Mouse (Mus musculus): ENCODE data around the gene AI464131.

AI464131 gene

GRCm38 (mm10) chr4:41502986-41503412, at the start of gene AI464131:
AI464131 (minus strand) TSS chr4:41503076.
- peak; percentile 57 to 69 for DNase-seq (ENCODE audit: low spot score in 2 of 2)

GRCm38 (mm10) chr4:41552529-41552928, 49.7 kb upstream of the AI464131 start:
- DNase-seq (ENCODE audit: low spot score in 2 of 2): peak; percentile 37 to 62

GRCm38 (mm10) chr4:41547086-41547485, 44.2 kb upstream of the AI464131 start:
- no peak for DNase-seq (ENCODE audit: low spot score in 2 of 2)

- no peak for DNase-seq (ENCODE audit: low spot score in 2 of 2)
Observed at GRCm38 (mm10) chr4:41545985-41546384, 43.1 kb upstream of the AI464131 start.

GRCm38 (mm10) chr4:41542136-41542535, 39.3 kb upstream of the AI464131 start:
- no peak for DNase-seq (ENCODE audit: low spot score in 2 of 2)

- no peak for DNase-seq (ENCODE audit: low spot score in 2 of 2)
Observed at GRCm38 (mm10) chr4:41534866-41535265, 32.0 kb upstream of the AI464131 start.

GRCm38 (mm10) chr4:41532420-41532819, 29.5 kb upstream of the AI464131 start:
- DNase-seq (ENCODE audit: low spot score in 2 of 2): no peak

- DNase-seq (ENCODE audit: low spot score in 2 of 2): no peak
Observed at GRCm38 (mm10) chr4:41527996-41528395, 25.1 kb upstream of the AI464131 start.

- no peak for DNase-seq (ENCODE audit: low spot score in 2 of 2)
Observed at GRCm38 (mm10) chr4:41527076-41527475, 24.2 kb upstream of the AI464131 start.

GRCm38 (mm10) chr4:41526553-41526952, 23.7 kb upstream of the AI464131 start:
- DNase-seq (ENCODE audit: low spot score in 2 of 2): no peak

GRCm38 (mm10) chr4:41524829-41525228, 22.0 kb upstream of the AI464131 start:
- no peak for DNase-seq (ENCODE audit: low spot score in 2 of 2)

- DNase-seq (ENCODE audit: low spot score in 2 of 2): no peak
Observed at GRCm38 (mm10) chr4:41523839-41524238, 21.0 kb upstream of the AI464131 start.

- no peak for DNase-seq (ENCODE audit: low spot score in 2 of 2)
Observed at GRCm38 (mm10) chr4:41522788-41523187, 19.9 kb upstream of the AI464131 start.

- DNase-seq (ENCODE audit: low spot score in 2 of 2): no peak
Observed at GRCm38 (mm10) chr4:41522136-41522535, 19.3 kb upstream of the AI464131 start.

- no peak for DNase-seq (ENCODE audit: low spot score in 2 of 2)
Observed at GRCm38 (mm10) chr4:41520641-41521040, 17.8 kb upstream of the AI464131 start.

- DNase-seq (ENCODE audit: low spot score in 2 of 2): no peak
Observed at GRCm38 (mm10) chr4:41519195-41519594, 16.3 kb upstream of the AI464131 start.

GRCm38 (mm10) chr4:41518349-41518748, 15.5 kb upstream of the AI464131 start:
- no peak for DNase-seq (ENCODE audit: low spot score in 2 of 2)

- no peak for DNase-seq (ENCODE audit: low spot score in 2 of 2)
Observed at GRCm38 (mm10) chr4:41517233-41517632, 14.4 kb upstream of the AI464131 start, which contains the start of gene 1110017D15Rik. 1110017D15Rik (minus strand) TSS chr4:41517333.

- DNase-seq (ENCODE audit: low spot score in 2 of 2): no peak
Observed at GRCm38 (mm10) chr4:41513714-41514113, 10.8 kb upstream of the AI464131 start.

GRCm38 (mm10) chr4:41513309-41513708, 10.4 kb upstream of the AI464131 start:
- DNase-seq (ENCODE audit: low spot score in 2 of 2): no peak

- DNase-seq (ENCODE audit: low spot score in 2 of 2): no peak
Observed at GRCm38 (mm10) chr4:41507998-41508397, 5.1 kb upstream of the AI464131 start.

GRCm38 (mm10) chr4:41507326-41507924, 4.5 kb upstream of the AI464131 start:
- DNase-seq (ENCODE audit: low spot score in 2 of 2): no peak

- peak; percentile 51 to 61 for DNase-seq (ENCODE audit: low spot score in 2 of 2)
Observed at GRCm38 (mm10) chr4:41506906-41507305, 4.0 kb upstream of the AI464131 start.

GRCm38 (mm10) chr4:41506156-41506555, 3.3 kb upstream of the AI464131 start:
- peak in 1 of 2 experiments; percentile 32 for DNase-seq (ENCODE audit: low spot score in 2 of 2)

All from spleen, postnatal 14 days (tissue).